Mouse (Mus musculus): ENCODE data around the gene Fam81b.
A peak's percentile ranks its signal among the peaks of the same experiment; 100 is the strongest.
"Not testable (repeated sequence)": the region's sequence is repeated elsewhere in the genome, so short reads cannot be mapped to it uniquely, and the experiment has no call there.

Gene Fam81b

GRCm38 (mm10) chr13:76304637-76305122, at the start of gene Fam81b:
Gene Fam81b (minus strand): TSS chr13:76305072.
- peak; percentile 7 for DNase-seq

- not testable (repeated sequence) for DNase-seq
Observed at GRCm38 (mm10) chr13:76345941-76346340, 41.1 kb upstream of the Fam81b start.

DNA sequence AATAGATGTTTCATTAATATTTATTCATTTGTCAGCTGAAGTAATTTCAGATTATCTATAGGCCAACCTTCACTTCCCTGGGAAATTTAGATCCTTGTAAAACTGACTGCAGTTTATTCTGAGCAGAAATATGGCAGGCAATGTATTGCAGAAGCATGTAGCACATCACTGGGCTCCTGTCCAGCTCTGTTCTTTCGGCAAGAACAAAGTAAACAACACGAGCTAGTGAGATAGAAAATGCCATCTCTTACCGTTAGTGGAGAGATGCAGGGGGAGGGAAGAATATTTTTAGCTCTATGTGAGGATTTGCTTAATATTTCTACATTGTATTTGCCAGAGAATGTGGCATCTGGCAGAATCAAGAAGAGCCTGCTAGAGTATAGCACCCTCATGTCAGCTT, 13.8 kb upstream of the Fam81b start:
- no peak for DNase-seq

- DNase-seq: no peak
Observed at GRCm38 (mm10) chr13:76311580-76311979, 6.7 kb upstream of the Fam81b start.

DNA sequence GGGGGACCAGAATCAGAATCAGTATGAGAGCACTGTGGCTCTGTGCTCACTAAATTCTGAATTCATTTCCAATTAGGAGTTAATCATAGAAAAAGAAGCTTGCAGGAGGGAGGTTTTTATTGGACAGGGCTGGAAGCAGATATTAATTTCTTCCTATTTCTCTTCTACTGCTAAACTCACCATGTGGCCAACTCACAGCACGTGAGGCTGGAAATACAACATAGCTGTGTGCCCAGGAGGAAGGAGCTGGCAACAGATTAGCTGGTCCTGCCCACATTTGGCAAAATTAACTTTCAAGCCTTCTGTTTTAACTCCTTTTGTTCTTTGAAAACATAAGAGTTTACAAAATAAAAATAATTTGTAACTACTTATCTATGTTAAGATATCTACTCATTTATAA, 3.9 kb upstream of the Fam81b start:
- DNase-seq: no peak

GRCm38 (mm10) chr13:76305655-76306365, 938 bp upstream of the Fam81b start:
- no peak for DNase-seq

- DNase-seq: no peak
Observed at GRCm38 (mm10) chr13:76305241-76305640, 369 bp upstream of the Fam81b start.

GRCm38 (mm10) chr13:76304201-76304600, 671 bp downstream of the Fam81b start:
- DNase-seq: no peak

GRCm38 (mm10) chr13:76303160-76303559, 1.7 kb downstream of the Fam81b start:
- no peak for DNase-seq

DNA sequence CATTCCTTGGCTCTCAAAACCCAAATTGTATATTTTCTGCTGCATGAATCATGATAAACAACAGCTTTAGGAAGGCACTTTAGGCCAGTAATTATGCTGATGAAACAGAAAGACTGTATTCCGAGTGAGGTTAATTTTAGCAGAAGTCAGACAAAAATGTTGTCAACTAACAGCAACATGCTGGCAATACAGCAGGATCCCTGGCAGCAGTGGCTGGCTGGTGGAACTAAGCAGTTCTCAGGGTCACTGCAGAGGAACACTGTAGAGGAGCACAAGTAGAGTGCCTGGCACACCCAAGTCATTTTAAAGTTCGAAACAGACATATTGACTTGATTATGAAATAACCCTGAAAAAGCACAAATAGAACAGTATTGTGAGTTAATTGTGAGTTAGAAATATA, 2.8 kb downstream of the Fam81b start:
- no peak for DNase-seq

- DNase-seq: no peak
Observed at GRCm38 (mm10) chr13:76292050-76292449, 12.8 kb downstream of the Fam81b start.

GRCm38 (mm10) chr13:76284597-76284996, 20.3 kb downstream of the Fam81b start:
- no peak for DNase-seq

GRCm38 (mm10) chr13:76264361-76265026, 40.4 kb downstream of the Fam81b start:
- no peak for DNase-seq

- DNase-seq: no peak
Observed at GRCm38 (mm10) chr13:76258766-76259165, 46.1 kb downstream of the Fam81b start.

DNA sequence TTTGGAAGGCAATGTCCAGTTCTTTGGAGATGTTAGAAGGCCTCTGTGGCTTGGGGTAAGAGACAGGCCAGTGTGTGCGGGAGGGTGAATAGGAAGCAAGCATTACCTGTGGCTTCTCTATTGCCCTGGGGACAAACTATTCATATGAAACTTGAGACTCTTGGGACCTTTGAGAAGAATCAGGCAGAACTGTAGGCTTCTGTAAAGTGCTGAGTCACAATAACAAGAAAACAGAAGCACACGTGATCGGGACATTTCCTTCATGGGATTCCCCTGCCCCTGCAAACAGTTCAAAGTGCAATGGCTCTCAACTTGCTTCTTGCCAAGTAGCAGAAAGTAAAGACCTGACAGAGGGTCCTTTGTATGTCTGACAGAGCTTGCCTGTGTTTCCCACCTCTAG, 48.5 kb downstream of the Fam81b start:
- DNase-seq: no peak

DNA sequence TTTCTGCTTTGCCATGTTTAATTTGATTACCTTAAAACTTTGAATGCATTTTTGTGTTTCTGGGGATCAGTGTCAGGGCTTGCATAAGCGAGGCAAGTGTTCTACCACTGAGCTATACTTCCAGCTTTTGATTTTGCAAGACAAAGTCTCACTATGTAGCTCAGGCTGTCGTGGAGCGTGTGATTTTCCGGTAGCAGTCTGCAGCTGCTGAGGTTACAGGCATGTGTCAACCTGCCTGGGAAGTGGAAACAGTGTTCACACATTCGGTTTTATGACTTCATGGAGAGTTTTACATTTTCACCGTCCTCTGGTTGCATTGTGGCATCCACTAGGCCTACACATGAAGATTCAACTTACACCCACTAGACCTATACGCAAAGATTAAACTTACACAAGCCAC, 54.8 kb downstream of the Fam81b start:
- DNase-seq: no peak

- DNase-seq: no peak
Observed at GRCm38 (mm10) chr13:76249066-76249465, 55.8 kb downstream of the Fam81b start.

- DNase-seq: peak; percentile 24
Observed at GRCm38 (mm10) chr13:76215397-76215796, 89.5 kb downstream of the Fam81b start.

DNA sequence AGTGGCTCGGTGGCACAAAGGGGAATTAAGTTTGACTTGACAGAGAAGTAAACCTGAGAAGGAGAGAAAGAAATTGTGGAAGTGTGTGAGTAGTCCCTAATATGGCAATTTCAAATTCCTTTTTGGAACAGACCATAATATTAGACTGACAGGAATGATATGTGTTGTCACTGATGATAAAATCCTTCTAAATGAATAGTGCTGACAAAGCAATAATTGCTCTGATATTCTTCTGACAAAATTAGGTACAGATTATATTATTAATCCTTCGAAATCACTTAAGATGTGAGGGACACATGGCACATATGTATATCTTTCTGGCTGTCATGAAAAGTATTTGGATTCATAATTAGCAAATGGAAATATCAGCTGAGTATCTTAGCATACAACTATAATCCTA, 89.9 kb downstream of the Fam81b start:
- no peak for DNase-seq

DNA sequence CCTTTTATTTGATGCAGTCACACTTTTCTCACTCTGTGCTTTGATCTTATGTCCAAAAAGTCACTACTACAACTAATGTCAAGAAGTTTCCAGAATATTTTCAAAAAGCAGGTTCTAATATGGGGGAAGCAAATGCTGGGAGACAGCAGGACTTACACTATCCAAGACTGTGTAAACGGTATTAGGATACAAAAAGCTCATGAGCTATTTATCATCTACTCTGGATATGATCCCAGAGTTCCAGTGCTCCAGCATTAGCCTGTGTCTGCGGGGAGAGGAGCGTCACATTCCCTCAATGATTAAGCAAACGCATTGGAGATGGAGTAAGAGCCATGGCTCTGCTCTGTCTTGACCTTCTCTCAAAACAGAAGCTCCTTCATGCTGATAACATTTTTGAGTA, 104.9 kb downstream of the Fam81b start:
- DNase-seq: no peak

DNA sequence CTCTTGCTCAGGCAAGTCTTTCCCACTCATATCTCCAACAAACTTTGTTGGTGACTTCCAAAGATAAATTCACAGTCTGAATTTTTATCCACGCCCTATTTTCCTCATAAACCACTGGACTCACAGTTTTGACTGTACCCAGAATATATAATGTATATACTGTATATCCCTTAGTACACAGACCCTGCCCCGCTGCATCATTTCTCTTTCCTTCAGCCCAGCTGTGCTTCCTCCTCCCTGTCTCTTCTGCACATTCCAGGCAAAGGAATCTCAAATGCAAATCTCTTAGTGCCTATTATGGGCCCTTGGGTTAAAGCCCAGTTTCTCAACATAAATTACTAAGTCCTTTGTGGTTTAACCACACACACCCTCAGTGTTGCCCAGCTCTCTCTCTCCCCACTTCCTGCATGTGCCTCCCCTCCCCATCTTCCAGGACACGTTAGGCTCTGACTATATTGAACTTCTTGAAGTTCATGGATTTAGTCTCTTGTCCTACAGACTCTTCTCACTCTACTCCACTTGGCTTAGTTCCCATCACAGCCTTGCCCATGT, 107.5 kb downstream of the Fam81b start:
- no peak for DNase-seq

GRCm38 (mm10) chr13:76195431-76196138, 109.3 kb downstream of the Fam81b start:
- DNase-seq: no peak

- DNase-seq: no peak
Observed at GRCm38 (mm10) chr13:76194937-76195336, 109.9 kb downstream of the Fam81b start.

DNA sequence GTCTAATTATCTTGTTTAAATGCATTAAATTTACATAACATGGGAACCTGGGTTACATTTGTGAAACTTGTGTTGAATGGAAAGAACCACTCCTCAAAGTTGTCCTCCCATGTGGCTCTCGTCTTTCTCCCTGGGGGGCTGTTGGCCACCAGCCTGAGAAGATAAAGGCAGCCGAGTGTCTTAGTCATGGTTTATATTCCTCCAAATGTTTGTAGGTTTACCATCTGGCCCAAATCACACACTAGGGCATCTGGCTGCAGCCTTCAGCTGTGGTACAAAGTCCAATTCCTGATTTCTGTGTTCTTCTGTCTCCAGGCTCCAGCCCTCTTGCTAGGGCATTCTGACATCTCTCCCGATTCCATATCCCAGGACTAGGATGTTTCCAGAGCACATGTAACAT, 114.6 kb downstream of the Fam81b start:
- DNase-seq: no peak

Data from retina, postnatal 1 day (tissue).